Comparison of ENCODE assay signal across 18 mouse cellular contexts in genomic region chr17:35276304-35276864, GRCm38 (mm10). TPM values are rescaled to one million over a fixed set of nuclear protein-coding genes. Genes with fewer than 3 reads are reported as not detected.
DNase-seq lines count a peak whose midpoint lies in the region; ATAC-seq lines count a peak whose summit lies in the region.
"Had no signal": no experiment of that assay in that cellular context is flagged by ENCODE, and none has a peak within 500 bp of the region (broad histone marks: within the 10 kb centered on the region; RNA-seq: fewer than 3 reads in every experiment).

No protein-coding gene starts in this region.

- H3K36me3 ChIP-seq in forebrain, embryonic 13.5 days (ENCODE audit: poor library complexity, severe bottlenecking): no peaks in the 10 kb centered on the region
- no peaks in the 10 kb centered on the region for H3K36me3 ChIP-seq in forebrain, embryonic 14.5 days (ENCODE audit: control insufficient read depth, insufficient read depth, low read length)
- H3K36me3 ChIP-seq in midbrain, embryonic 14.5 days (ENCODE audit: control insufficient read depth, insufficient read depth, low read length): no peaks in the 10 kb centered on the region
- H3K36me3 ChIP-seq in midbrain, embryonic 11.5 days (ENCODE audit: control insufficient read depth, insufficient read depth, low read length): no peaks in the 10 kb centered on the region
- H3K36me3 ChIP-seq in midbrain, embryonic 15.5 days (replicated peaks): no peaks in the 10 kb centered on the region
- H3K36me3 ChIP-seq in heart, embryonic 11.5 days (ENCODE audit: control insufficient read depth, insufficient read depth, low read length): no peaks in the 10 kb centered on the region
- H3K36me3 ChIP-seq: forebrain, embryonic 15.5 days; heart, embryonic 13.5 days; liver, embryonic 13.5 days had no signal

- H3K4me2 ChIP-seq in forebrain, embryonic 13.5 days: peak overlapping the region; percentile 22; the same call in 1 of the 2 replicates
- no peak overlapping the region for H3K4me2 ChIP-seq in forebrain, embryonic 14.5 days (ENCODE audit: low read length)
- H3K4me2 ChIP-seq in midbrain, embryonic 14.5 days (ENCODE audit: low read length): peak overlapping the region; percentile 30; the same call in 1 of the 2 replicates
- H3K4me2 ChIP-seq in midbrain, embryonic 11.5 days: no peak overlapping the region
- peak overlapping the region; percentile 31 for H3K4me2 ChIP-seq in midbrain, embryonic 15.5 days
- H3K4me2 ChIP-seq in heart, embryonic 11.5 days: no peak overlapping the region
- H3K4me2 ChIP-seq: forebrain, embryonic 15.5 days; heart, embryonic 13.5 days; liver, embryonic 13.5 days had no signal

- no peak for DNase-seq in forebrain, embryonic 14.5 days (ENCODE audit: low spot score)
- no peak for DNase-seq in midbrain, embryonic 14.5 days
- no peak for DNase-seq in midbrain, embryonic 11.5 days (ENCODE audit: low spot score, missing footprints)
- DNase-seq in cerebellum, adult 8-10 months: no peak
- no peak for DNase-seq in testis, postnatal 14 days (ENCODE audit: low spot score)
- DNase-seq: adrenal gland, postnatal 25 days; cerebellum, adult 9-10 months; kidney, adult 2 months; kidney, postnatal 14 days; liver, embryonic 13.5 days; lung, postnatal 10 days had no signal

- no peaks in the 10 kb centered on the region for H3K4me1 ChIP-seq in forebrain, embryonic 13.5 days
- no peaks in the 10 kb centered on the region for H3K4me1 ChIP-seq in forebrain, embryonic 14.5 days (ENCODE audit: control insufficient read depth, insufficient read depth, low read length)
- no peaks in the 10 kb centered on the region for H3K4me1 ChIP-seq in midbrain, embryonic 14.5 days (ENCODE audit: control insufficient read depth, insufficient read depth, low read length)
- no peaks in the 10 kb centered on the region for H3K4me1 ChIP-seq in midbrain, embryonic 11.5 days (ENCODE audit: control insufficient read depth, insufficient read depth, low read length)
- no peaks in the 10 kb centered on the region for H3K4me1 ChIP-seq in midbrain, embryonic 15.5 days
- no peaks in the 10 kb centered on the region for H3K4me1 ChIP-seq in heart, embryonic 11.5 days (ENCODE audit: control insufficient read depth, insufficient read depth, low read length)
- H3K4me1 ChIP-seq: forebrain, embryonic 15.5 days; heart, embryonic 13.5 days; liver, embryonic 13.5 days had no signal

- no peaks in the 10 kb centered on the region for H3K9me3 ChIP-seq in forebrain, embryonic 13.5 days (replicated peaks)
- H3K9me3 ChIP-seq in forebrain, embryonic 14.5 days (replicated peaks; ENCODE audit: control insufficient read depth, low read length): no peaks in the 10 kb centered on the region
- no peaks in the 10 kb centered on the region for H3K9me3 ChIP-seq in midbrain, embryonic 14.5 days (ENCODE audit: control insufficient read depth, low read length)
- H3K9me3 ChIP-seq in midbrain, embryonic 11.5 days (ENCODE audit: control insufficient read depth, low read length): no peaks in the 10 kb centered on the region
- no peaks in the 10 kb centered on the region for H3K9me3 ChIP-seq in midbrain, embryonic 15.5 days
- no peaks in the 10 kb centered on the region for H3K9me3 ChIP-seq in heart, embryonic 11.5 days (replicated peaks; ENCODE audit: control insufficient read depth, low read length)
- H3K9me3 ChIP-seq: forebrain, embryonic 15.5 days; heart, embryonic 13.5 days; liver, embryonic 13.5 days had no signal

- 27% methylated on average over 13 of the region's 13 CpGs for WGBS in forebrain, embryonic 13.5 days
- WGBS in forebrain, embryonic 14.5 days: 32% methylated on average over 13 of the region's 13 CpGs
- 22% methylated on average over 13 of the region's 13 CpGs for WGBS in midbrain, embryonic 14.5 days
- WGBS in midbrain, embryonic 11.5 days: 26% methylated on average over 13 of the region's 13 CpGs
- WGBS in midbrain, embryonic 15.5 days: 32% methylated on average over 13 of the region's 13 CpGs
- 18% methylated on average over 13 of the region's 13 CpGs for WGBS in heart, embryonic 11.5 days (ENCODE audit: insufficient replicate concordance)

- H3K27me3 ChIP-seq in forebrain, embryonic 13.5 days: peaks cover 19% of the 10 kb centered on the region
- no peaks in the 10 kb centered on the region for H3K27me3 ChIP-seq in forebrain, embryonic 14.5 days (replicated peaks; ENCODE audit: control insufficient read depth, insufficient read depth, low read length)
- peaks cover 10% of the 10 kb centered on the region; the same call in 1 of the 2 replicates for H3K27me3 ChIP-seq in midbrain, embryonic 14.5 days (ENCODE audit: control insufficient read depth, insufficient read depth, low read length)
- H3K27me3 ChIP-seq in midbrain, embryonic 11.5 days (ENCODE audit: control insufficient read depth, insufficient read depth, low read length): no peaks in the 10 kb centered on the region
- H3K27me3 ChIP-seq in midbrain, embryonic 15.5 days (replicated peaks): no peaks in the 10 kb centered on the region; the same call in 1 of the 2 replicates
- peaks cover 18% of the 10 kb centered on the region for H3K27me3 ChIP-seq in heart, embryonic 11.5 days (ENCODE audit: control insufficient read depth, insufficient read depth, low read length)

- H3K4me3 ChIP-seq in forebrain, embryonic 13.5 days: no peak overlapping the region
- no peak overlapping the region for H3K4me3 ChIP-seq in forebrain, embryonic 14.5 days (ENCODE audit: low read depth, low read length)
- 0 out of 2 replicates have a peak overlapping the region, but pooled peaks have one; percentile 3 for H3K4me3 ChIP-seq in midbrain, embryonic 14.5 days (replicated peaks; ENCODE audit: low read depth, low read length)
- no peak overlapping the region for H3K4me3 ChIP-seq in midbrain, embryonic 11.5 days (ENCODE audit: low read depth, low read length)
- no peak overlapping the region for H3K4me3 ChIP-seq in midbrain, embryonic 15.5 days
- no peak overlapping the region for H3K4me3 ChIP-seq in heart, embryonic 11.5 days (ENCODE audit: low read depth, low read length)
- H3K4me3 ChIP-seq: forebrain, embryonic 15.5 days; heart, embryonic 13.5 days; liver, embryonic 13.5 days; myocyte had no signal

- no peak for ATAC-seq in forebrain, embryonic 13.5 days
- ATAC-seq in forebrain, embryonic 14.5 days: no peak
- ATAC-seq in midbrain, embryonic 14.5 days (ENCODE audit: low FRiP score, low TSS enrichment): no peak
- ATAC-seq in midbrain, embryonic 11.5 days (ENCODE audit: low FRiP score): no peak
- ATAC-seq in midbrain, embryonic 15.5 days (replicated peaks): no peak
- no peak for ATAC-seq in heart, embryonic 11.5 days (replicated peaks; ENCODE audit: insufficient number of reproducible peaks, low FRiP score, low TSS enrichment)
- ATAC-seq: forebrain, embryonic 15.5 days had no signal

- H3K27ac ChIP-seq in forebrain, embryonic 13.5 days: no peak overlapping the region
- no peak overlapping the region for H3K27ac ChIP-seq in forebrain, embryonic 14.5 days (ENCODE audit: low read depth, low read length)
- H3K27ac ChIP-seq in midbrain, embryonic 14.5 days (replicated peaks; ENCODE audit: low read depth, low read length): no peak overlapping the region
- no peak overlapping the region for H3K27ac ChIP-seq in midbrain, embryonic 11.5 days (ENCODE audit: low read depth, low read length)
- no peak overlapping the region for H3K27ac ChIP-seq in midbrain, embryonic 15.5 days
- H3K27ac ChIP-seq in heart, embryonic 11.5 days (ENCODE audit: low read depth, low read length): no peak overlapping the region
- H3K27ac ChIP-seq: forebrain, embryonic 15.5 days; heart, embryonic 13.5 days; liver, embryonic 13.5 days had no signal

- H3K9ac ChIP-seq in forebrain, embryonic 13.5 days: no peak overlapping the region
- H3K9ac ChIP-seq in forebrain, embryonic 14.5 days (ENCODE audit: low read length): no peak overlapping the region
- H3K9ac ChIP-seq in midbrain, embryonic 14.5 days (replicated peaks; ENCODE audit: low read length): no peak overlapping the region
- no peak overlapping the region for H3K9ac ChIP-seq in midbrain, embryonic 11.5 days (ENCODE audit: low read length)
- 0 out of 2 replicates have a peak overlapping the region, but pooled peaks have one; percentile 21 for H3K9ac ChIP-seq in midbrain, embryonic 15.5 days
- no peak overlapping the region for H3K9ac ChIP-seq in heart, embryonic 11.5 days (ENCODE audit: low read depth, low read length)
- H3K9ac ChIP-seq: forebrain, embryonic 15.5 days; heart, embryonic 13.5 days; liver, embryonic 13.5 days had no signal

RNA-seq across cellular contexts. Expression of gene H2-D1, which starts 13.9 kb away (rescaled TPM):
- 37.7 and 45.8 TPM in 2 replicates for polyA plus RNA-seq in forebrain, embryonic 13.5 days (2015; fragmentation: Nextera tagmentation; extraction: Ambion mirVana)
- 37.5 and 44.2 TPM in 2 replicates for polyA plus RNA-seq in forebrain, embryonic 14.5 days (2014; fragmentation: Nextera tagmentation; extraction: Ambion mirVana)
- 68.5 and 74.3 TPM in 2 replicates for polyA plus RNA-seq in midbrain, embryonic 14.5 days (2014; fragmentation: Nextera tagmentation; extraction: Ambion mirVana)
- polyA plus RNA-seq in midbrain, embryonic 11.5 days (2014; fragmentation: Nextera tagmentation; extraction: Ambion mirVana): 42.2 and 45.9 TPM in 2 replicates
- polyA plus RNA-seq in midbrain, embryonic 15.5 days (2015; fragmentation: Nextera tagmentation; extraction: Ambion mirVana): 93.4 and 105 TPM in 2 replicates
- 21.0 and 29.1 TPM in 2 replicates for polyA plus RNA-seq in heart, embryonic 11.5 days (2014; fragmentation: Nextera tagmentation; extraction: Ambion mirVana)

RNA-seq across cellular contexts. Expression of gene Ddx39b, which starts 34.8 kb away (rescaled TPM):
- polyA plus RNA-seq in forebrain, embryonic 13.5 days (2015; fragmentation: Nextera tagmentation; extraction: Ambion mirVana): 592 and 632 TPM in 2 replicates
- 478 and 489 TPM in 2 replicates for polyA plus RNA-seq in forebrain, embryonic 14.5 days (2014; fragmentation: Nextera tagmentation; extraction: Ambion mirVana)
- polyA plus RNA-seq in midbrain, embryonic 14.5 days (2014; fragmentation: Nextera tagmentation; extraction: Ambion mirVana): 386 and 390 TPM in 2 replicates
- polyA plus RNA-seq in midbrain, embryonic 11.5 days (2014; fragmentation: Nextera tagmentation; extraction: Ambion mirVana): 649 and 657 TPM in 2 replicates
- polyA plus RNA-seq in midbrain, embryonic 15.5 days (2015; fragmentation: Nextera tagmentation; extraction: Ambion mirVana): 379 and 391 TPM in 2 replicates
- 317 and 318 TPM in 2 replicates for polyA plus RNA-seq in heart, embryonic 11.5 days (2014; fragmentation: Nextera tagmentation; extraction: Ambion mirVana)

RNA-seq across cellular contexts. Expression of gene Nfkbil1, which starts 40.8 kb away (rescaled TPM):
- polyA plus RNA-seq in forebrain, embryonic 13.5 days (2015; fragmentation: Nextera tagmentation; extraction: Ambion mirVana): 10.5 and 11.2 TPM in 2 replicates
- polyA plus RNA-seq in forebrain, embryonic 14.5 days (2014; fragmentation: Nextera tagmentation; extraction: Ambion mirVana): 5.1 and 5.2 TPM in 2 replicates
- polyA plus RNA-seq in midbrain, embryonic 14.5 days (2014; fragmentation: Nextera tagmentation; extraction: Ambion mirVana): 3.8 and 7.3 TPM in 2 replicates
- 3.3 and 4.4 TPM in 2 replicates for polyA plus RNA-seq in midbrain, embryonic 11.5 days (2014; fragmentation: Nextera tagmentation; extraction: Ambion mirVana)
- polyA plus RNA-seq in midbrain, embryonic 15.5 days (2015; fragmentation: Nextera tagmentation; extraction: Ambion mirVana): 11.7 and 11.8 TPM in 2 replicates
- 2.3 and 4.9 TPM in 2 replicates for polyA plus RNA-seq in heart, embryonic 11.5 days (2014; fragmentation: Nextera tagmentation; extraction: Ambion mirVana)

RNA-seq across cellular contexts. Expression of gene Atp6v1g2, which starts 42.9 kb away (rescaled TPM):
- polyA plus RNA-seq in forebrain, embryonic 13.5 days (2015; fragmentation: Nextera tagmentation; extraction: Ambion mirVana): 20.8 and 24.3 TPM in 2 replicates
- polyA plus RNA-seq in forebrain, embryonic 14.5 days (2014; fragmentation: Nextera tagmentation; extraction: Ambion mirVana): 44.0 and 61.1 TPM in 2 replicates
- polyA plus RNA-seq in midbrain, embryonic 14.5 days (2014; fragmentation: Nextera tagmentation; extraction: Ambion mirVana): 78.1 and 99.0 TPM in 2 replicates
- 17.0 and 17.8 TPM in 2 replicates for polyA plus RNA-seq in midbrain, embryonic 11.5 days (2014; fragmentation: Nextera tagmentation; extraction: Ambion mirVana)
- polyA plus RNA-seq in midbrain, embryonic 15.5 days (2015; fragmentation: Nextera tagmentation; extraction: Ambion mirVana): 94.4 and 100 TPM in 2 replicates
- polyA plus RNA-seq in heart, embryonic 11.5 days (2014; fragmentation: Nextera tagmentation; extraction: Ambion mirVana): 9.3 and 10.1 TPM in 2 replicates

RNA-seq across cellular contexts. Expression of gene H2-Q1, which starts 43.8 kb away (rescaled TPM):
- polyA plus RNA-seq in forebrain, embryonic 13.5 days (2015; fragmentation: Nextera tagmentation; extraction: Ambion mirVana): not detected in 2 replicates
- polyA plus RNA-seq in forebrain, embryonic 14.5 days (2014; fragmentation: Nextera tagmentation; extraction: Ambion mirVana): 0.46 TPM in 1 of 2 replicates, not detected in the other
- 0.16 TPM in 1 of 2 replicates, not detected in the other for polyA plus RNA-seq in midbrain, embryonic 14.5 days (2014; fragmentation: Nextera tagmentation; extraction: Ambion mirVana)
- not detected in 2 replicates for polyA plus RNA-seq in midbrain, embryonic 11.5 days (2014; fragmentation: Nextera tagmentation; extraction: Ambion mirVana)
- polyA plus RNA-seq in midbrain, embryonic 15.5 days (2015; fragmentation: Nextera tagmentation; extraction: Ambion mirVana): 0.54 and 0.70 TPM in 2 replicates
- 0.18 and 0.53 TPM in 2 replicates for polyA plus RNA-seq in heart, embryonic 11.5 days (2014; fragmentation: Nextera tagmentation; extraction: Ambion mirVana)
- polyA plus RNA-seq: limb, embryonic 11.5 days had no signal

Comparison
In these comparisons a context has a peak if more than half of its experiments do, and no peak if none do; other contexts are left out.
1. H3K4me2 ChIP-seq: peak in forebrain, embryonic 13.5 days (single experiment), midbrain, embryonic 14.5 days (single experiment) and midbrain, embryonic 15.5 days (single experiment); none in forebrain, embryonic 14.5 days (single experiment), midbrain, embryonic 11.5 days (single experiment) and heart, embryonic 11.5 days (single experiment).